Mouse (Mus musculus) heart, adult 18-20 months (tissue): Measurements from ENCODE around the gene Acsl5. TPM values are rescaled to one million over a fixed set of nuclear protein-coding genes. Genes with fewer than 3 reads are reported as not detected.

Experiments used
- DNase-seq, 2 experiments: peaks; one replicate each; pipeline ENCODE4 v3.0.0; 2021 to 2022; ENCODE audit warnings: mixed read lengths in 1 of 2
- total RNA-seq, 2 experiments: library from RNA; stranded (reverse); gene quantifications; 2 replicates each; pipeline ENCODE4 v1.2.3; 2021

Acsl5 gene
- total RNA-seq, 2 experiments from 2014 or later, result 11.7 to 33.6 TPM

DNA sequence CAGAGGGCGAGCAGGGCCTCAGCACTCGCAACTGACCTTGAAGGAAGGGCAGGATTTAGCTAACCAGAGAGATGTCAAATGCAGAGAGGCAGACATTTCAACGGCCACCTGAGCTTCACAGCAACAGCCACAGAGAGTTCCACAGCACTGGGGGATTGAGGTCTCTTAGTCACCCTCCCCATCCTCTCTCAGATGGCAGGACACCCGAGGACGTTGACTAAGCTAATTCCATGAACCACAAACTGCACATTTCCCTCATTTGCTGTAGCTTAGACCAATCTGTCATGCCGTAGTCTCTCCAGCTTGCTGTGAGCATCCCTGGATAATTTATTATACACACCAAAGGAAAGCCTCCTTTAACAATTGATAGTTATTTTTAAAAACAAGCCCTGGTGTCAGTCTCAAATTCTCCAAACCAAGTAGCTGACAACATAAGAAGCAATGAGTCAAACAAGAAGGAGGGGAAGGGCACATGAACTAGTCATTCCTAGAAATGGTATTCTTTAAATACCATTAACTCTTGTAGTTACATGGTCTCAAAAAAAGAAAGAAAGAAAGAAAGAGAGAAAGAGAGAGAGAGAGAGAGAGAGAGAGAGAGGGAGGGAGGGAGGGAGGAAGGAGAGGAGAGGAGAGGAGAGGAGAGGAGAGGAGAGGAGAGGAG lies 11.8 kb upstream of the Acsl5 start:
- DNase-seq, result no peak

DNA sequence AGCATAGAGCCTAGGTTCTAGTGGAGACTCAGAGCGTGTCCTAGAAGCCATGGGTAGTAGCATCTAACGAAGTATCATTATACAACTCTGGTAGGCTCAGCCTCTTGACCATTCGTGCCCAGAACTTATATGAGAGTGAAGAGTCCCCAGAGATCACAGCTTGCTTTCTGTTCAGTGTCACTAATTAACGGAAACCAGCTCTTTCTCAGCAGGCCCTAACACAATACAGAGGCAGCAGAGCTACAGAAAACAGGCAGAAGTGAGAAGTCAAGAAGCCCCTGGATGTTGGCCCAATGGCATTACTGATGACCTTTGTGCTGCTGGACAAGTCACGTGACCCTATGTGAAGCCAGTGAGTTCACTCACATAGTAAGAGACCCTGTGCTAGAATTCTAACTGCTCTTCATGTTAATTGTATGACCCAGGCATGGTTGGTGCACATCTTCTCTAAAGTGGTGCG lies 10.5 kb upstream of the Acsl5 start, which contains the start of gene Gucy2g:
Gene Gucy2g, minus strand, starts transcription at position 51 of the 460 bp plus-strand sequence.
- DNase-seq, result peak; percentile 12 to 26

DNA sequence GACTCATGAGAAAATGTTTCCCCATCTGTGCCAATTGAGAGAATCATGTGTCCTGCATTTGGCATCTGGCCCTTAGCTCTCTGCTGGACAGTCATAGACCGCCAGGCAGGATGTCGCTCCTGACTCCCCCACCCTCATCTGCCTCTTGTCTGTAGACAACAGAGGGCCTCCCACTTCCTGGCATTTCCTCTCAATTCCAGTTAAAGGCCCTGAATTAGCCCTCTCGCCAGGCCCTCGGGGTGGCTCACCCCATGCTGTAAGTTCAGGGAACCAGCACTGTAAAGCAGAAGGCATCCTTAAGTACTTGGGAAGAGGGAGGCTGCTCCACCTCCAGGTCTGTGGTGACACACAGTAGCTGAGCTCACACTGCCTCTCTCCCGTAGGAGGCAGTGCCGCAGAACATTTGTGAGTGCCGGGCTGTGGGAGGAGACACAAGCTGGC lies 6.9 kb upstream of the Acsl5 start:
- peak; percentile 71 to 89 for DNase-seq

DNA sequence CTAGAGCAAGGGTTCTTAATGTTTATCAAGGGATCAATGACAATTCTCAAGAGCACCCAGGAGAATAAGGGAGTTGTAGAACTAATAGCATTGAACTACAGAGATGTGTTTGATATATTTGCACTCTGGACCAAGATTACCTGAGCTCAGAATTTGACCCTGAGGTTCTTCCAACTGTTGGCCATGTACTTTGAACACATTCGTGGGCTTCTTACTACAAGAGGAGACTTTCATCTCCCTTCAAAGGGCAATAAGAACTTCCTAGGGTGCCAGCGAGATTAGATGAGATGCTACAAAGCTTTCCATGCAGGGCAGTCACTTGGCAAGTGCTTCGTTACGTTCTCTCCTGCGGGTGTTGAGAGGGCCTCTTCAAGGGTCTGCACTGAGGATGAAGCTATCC lies 4.2 kb upstream of the Acsl5 start:
- no peak for DNase-seq

DNA sequence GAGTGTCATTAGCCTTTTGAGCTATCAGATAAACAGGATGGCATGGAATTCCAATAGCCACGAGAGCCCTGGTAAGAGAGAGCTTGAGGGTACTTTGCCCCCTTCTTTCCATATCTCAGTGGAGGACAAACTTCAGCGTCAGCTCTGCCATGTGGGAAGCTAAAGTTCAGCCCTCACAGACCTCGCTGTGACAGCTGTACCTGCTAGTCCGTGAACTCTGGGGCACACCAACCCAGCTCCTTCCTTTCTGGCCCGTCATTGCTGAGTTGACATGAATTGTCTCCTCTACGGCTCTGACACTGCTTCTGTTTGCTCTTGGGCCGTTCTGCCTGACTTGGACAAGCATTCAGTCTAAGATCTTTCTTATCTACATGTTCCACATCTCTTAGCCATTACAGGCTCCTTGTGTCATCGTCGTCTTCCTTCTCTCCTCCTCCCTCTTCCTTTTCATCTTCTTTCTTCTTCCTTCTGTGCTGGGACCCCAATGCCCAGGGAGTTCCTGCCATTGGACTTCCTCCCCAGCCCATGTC lies 3.7 kb upstream of the Acsl5 start:
- DNase-seq, result no peak

DNA sequence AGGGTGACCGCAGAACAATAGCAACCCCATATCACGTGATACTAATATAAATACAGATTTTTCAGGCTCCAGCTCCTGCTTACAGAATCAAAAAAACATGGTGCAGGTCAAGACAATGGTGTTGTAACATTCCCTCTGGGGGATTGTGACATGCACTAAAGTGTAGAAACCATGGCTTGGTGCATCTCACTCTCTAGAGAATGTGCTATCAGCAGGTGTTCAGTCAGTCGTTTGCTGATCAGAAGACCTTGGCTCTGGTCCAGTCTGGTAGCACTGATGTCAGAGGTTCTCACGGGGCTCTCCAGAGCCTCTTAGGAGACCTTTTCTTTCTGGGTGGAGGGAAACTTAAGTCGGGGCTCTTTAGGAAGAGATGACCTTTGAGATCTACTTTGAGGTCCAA lies 1.3 kb upstream of the Acsl5 start:
- no peak for DNase-seq

DNA sequence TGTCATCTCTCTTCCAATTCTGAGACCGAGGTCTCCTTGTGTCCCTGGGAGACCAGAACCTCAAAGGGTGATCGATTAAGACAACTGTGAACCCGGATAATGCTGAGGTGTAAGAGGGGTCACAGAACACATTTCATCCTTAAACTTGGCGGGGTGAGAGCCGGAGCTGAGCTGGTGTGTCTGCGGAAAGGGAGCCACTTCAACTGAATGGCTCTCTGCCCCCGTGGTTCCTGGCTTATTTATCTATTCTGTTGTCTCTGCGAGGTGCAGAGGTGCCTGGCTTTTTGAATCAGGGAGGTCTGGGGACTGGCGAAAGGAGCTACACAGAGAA lies 1.5 kb downstream of the Acsl5 start:
- no peak for DNase-seq

DNA sequence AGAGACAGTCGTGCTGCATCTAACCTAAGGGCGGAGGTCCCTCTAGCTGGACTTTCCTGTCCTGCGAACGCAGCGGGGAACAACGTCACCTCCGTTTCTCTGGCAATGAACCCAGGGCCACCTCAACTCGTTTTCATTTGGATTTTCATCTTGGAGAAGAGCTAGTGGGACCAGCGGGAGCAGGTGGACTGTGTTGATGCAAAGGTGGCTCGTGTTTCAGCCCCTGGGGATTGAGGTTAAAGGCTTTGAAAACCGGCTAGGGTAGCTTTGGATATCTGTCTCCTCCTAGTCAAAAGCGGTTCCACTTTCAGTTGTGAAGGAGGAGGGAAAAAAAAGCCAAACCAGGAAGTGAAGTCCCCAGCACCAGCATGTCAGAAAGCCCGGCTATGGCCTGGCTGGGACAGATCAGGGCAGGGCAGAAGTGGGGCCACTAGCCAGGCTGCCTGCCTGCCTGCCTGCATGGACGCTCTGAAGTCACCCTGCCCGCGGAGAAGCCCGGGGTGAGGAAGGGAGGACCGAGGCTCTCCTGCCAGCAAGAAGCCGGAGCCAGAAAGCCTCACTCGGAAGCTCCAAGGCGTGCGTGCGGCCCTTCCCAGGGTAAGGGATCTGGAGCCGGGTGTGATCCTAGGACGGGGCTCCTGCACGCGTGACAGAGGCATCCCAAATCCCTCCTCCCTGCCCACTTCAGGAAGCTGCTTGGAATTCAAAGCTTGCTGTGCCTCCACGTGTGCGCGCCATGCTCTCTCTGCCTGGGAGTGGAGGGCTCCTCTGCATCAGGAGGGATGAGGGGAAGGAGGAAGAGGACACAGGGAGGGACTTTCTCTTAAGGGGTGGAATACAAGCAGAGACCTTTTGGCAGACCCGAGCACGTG lies 2.1 kb downstream of the Acsl5 start:
- peak; percentile 84 to 85 for DNase-seq

DNA sequence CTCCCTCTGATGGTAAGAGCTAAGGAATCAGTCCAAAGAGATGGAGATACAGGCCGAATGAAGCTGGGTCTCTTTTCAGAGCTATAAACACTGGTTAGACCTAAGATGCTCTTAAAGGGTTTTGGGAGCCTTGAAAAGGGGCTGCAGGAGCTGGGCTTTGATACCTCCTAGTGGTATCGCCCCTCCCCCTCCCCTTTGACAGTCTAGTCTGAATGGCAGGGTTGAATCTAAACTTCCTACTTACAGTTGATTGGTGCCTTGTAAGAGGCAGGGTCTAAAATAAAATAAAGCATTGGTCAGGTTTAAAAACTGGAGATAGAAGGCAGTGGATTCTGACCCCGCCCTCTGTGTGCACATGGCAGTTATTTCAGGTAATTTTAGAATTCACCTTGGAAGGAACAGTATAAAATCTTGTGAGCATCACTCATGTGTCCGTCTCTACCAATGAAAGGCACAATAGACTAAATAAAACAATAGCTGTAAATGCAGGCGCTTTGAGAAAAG lies 2.8 kb downstream of the Acsl5 start:
- no peak for DNase-seq

DNA sequence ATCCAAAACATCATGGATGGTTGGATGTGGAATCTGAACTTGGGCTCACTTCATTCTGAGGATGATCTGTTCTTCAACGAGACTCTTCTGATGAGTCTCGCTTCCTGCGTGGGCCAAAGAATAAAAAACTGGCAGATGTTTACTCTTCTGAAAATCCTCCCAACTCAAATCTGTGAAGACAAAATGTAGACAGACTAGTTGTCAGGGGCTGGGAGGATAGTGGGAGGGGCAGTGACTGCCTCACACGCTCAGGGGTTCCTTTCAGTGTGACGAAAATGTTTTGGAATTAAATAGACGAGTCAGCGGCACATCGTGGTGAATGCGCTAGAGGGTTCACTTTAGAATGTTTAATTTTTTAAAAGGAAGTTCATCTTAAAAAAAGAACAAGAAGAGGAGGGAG lies 4.4 kb downstream of the Acsl5 start:
- DNase-seq, result no peak

DNA sequence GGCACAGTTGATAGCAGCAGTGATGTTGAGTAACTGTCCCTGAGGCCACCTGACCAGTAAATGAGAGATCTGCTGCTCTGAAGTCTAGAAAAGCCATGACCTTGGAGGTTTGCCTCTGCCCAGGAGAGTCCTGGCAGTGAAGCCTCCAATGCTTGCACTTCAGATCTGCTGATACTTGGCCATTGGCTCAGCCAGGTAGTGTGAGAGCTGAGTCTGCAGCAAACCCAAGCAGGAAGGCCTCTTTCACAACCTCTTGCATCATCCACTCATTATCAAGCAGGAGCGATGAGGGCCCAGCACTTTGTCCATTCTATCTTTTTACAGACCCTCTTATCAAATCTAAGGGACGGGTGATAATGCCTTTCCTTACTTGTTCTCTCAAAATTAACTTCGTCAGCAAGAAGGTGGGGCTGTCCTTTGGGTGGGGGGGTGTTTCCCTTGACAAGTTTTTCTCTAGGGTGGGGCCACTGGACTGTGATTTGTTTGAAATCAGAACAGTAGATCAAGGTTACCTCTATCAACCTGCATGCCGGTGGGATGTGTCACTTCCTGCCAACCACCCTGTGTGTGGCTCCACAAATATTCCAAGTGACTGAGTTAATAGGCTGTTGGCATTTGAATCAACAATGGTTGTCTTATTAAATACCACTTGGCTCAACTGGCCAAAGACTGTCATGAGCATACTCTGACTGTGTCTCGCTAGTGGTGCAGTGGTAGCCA lies 6.1 kb downstream of the Acsl5 start:
- DNase-seq, result no peak

DNA sequence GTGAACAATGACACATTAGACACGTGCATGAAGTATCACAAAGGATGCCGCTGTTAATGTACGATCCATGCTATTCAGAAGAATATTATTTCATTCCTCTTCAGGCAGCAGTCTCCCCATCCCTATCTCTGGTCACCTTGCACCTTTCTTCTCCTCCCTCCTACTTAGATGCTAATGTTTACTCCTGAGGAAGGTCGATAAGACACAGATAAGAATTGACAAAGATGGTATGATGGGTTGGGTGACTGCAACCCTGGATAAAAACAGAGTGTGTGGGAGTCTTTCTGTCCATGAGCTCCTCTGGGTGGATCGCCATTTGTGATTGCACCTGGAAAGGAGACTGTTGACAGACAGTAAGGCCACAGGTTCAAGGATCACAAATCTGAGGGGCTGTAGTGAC lies 6.8 kb downstream of the Acsl5 start:
- DNase-seq, result no peak

DNA sequence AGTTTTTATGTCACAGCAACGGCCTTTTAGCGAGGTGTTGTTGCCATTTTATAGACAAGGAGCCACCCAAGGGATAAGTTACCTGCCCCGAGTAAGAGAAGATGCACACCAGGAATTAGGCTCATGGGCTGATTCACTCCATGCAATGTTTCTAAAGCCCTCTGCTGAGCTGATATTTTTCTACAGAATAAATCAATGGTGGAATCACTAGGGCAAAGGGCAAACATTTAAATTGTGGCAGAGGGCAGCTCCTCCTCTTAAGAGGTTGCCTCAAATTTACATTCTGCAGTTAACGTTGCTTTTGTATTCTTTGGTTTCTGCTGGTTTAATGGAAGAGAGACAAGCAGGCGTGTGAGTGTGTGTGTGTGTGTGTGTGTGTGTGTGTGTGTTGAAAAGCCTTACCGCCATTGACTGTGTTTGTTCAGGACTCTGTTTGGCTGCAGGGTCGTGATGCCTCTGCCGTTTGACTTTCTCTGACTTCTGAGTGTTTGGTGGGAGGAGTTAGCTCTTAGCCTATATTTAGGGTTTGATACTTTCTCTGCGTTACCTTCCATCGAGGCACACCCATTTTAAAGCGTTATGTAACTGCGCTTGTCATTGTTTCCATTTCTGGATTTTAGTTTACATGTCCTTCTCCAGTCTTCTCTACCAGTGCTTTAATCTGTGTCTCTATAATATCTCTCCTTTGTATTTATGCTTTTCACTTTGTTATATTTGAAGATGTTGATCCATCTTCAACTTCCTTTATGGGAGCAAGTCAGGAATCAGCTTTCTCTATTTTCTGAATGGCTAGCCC lies 8.8 kb downstream of the Acsl5 start:
- DNase-seq, result no peak

DNA sequence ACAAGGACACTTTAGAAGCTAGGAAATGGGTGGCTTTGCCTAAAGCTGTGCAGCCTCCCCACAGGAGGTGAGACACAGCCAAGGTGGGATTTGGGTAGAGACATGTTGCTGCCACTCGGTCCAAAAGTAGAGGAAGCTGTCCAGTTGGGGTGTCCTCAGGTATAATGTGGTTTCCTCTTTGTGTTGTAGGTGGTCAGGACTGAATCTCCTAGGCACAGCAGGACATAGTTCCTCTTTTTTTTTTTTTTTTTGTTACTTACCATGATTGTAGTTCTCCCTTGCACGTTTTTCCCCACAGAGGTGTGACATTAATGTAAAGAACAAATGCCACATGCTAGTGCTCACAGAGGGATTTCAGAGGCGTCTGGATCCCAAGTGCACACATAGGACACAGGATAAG lies 13.5 kb downstream of the Acsl5 start:
- DNase-seq, result no peak

DNA sequence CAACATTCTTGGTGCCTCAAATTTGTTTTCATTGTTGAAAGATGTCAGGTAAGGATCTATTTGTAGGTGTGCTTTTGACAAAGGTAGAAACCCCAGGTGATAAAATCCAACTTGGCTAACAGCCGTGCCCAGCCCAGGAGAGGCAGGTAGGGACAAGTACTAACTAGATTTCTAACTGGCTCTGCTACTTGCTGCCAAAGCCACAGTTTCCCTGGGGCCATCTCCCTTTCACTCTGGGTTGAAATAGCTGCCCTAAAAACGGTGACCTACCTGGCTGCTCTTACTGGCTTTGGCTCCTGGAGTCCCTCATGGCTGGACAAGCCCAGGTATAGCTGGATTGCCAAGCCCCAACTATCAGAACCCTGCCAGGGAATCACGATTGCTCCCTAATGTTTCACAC lies 15.0 kb downstream of the Acsl5 start:
- DNase-seq, result no peak

DNA sequence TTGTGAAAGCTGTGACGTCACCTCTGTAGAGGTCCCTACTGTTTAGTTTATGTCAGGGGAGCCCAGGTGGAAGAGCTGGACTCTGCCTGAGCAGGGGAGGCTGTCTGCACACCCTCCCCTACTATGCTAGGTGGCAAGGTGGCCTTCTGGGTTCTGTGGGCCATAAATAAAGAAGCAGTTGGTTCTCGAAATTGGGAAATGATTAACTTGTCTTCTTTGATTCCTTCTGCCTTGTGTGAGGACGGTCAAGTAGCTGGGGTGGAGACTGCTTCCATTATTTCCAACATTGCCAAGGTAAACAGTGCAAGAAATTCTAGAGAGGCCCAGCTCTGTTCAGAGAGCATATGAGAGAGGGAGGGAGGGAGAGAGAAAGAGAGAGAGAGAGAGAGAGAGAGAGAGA lies 16.4 kb downstream of the Acsl5 start:
- no peak for DNase-seq

DNA sequence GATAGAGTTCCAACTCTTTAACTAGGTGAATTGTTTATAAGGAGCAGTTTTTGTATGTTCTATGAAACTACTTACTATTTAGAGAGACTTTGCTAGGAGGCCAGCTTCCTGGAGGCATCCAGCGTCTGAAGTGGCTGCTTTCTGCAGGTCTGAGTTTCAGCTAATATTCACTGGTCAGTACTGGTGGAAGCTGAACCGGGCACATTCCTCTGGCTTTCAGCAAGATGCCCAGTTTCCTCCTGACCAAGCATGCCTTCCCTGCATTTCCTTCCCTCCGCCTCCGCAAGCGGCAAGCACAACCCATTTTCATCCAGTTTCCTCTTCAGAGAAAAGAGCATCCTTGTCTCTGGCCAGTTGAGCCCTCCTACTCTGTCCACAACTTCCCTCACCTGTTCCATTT lies 17.3 kb downstream of the Acsl5 start:
- DNase-seq, result no peak

DNA sequence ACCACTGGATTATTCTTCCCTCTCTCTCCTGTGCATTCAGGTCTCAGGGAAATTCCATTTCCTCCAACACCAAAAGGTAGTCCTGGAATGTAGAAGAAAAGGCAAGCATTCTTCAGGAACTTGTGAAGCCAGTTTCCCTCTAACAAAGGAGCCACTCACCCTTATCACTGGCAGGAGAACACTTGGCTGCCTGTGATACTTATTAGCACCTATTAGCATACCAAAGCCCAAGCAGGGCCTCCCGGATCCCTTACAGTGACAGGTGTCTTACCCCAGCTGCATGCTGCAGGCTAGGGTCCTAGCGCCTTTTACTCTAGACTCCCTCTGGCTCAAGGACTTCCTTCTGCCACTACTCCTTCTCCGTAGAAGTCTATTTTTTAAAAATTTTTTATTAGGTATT lies 19.7 kb downstream of the Acsl5 start:
- no peak for DNase-seq

DNA sequence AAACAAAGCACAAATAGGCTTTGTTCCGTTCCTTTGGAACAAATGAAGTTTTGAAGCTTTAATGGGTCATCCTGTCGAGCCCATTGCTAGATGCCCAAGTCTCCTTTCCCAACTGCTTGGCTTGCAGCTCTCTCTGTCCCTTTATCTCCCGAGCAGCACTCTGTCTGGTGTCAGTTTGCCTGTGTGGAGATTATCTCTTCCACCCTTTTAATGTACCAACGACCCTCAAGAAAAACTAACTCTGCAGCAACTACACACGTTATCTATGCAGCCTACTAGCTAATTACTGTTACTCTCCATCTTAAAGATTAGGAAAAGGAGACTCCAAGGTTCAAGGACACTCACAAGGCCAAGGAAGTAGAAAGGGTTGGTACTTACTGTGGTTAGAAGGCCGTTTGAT lies 21.6 kb downstream of the Acsl5 start:
- no peak for DNase-seq

DNA sequence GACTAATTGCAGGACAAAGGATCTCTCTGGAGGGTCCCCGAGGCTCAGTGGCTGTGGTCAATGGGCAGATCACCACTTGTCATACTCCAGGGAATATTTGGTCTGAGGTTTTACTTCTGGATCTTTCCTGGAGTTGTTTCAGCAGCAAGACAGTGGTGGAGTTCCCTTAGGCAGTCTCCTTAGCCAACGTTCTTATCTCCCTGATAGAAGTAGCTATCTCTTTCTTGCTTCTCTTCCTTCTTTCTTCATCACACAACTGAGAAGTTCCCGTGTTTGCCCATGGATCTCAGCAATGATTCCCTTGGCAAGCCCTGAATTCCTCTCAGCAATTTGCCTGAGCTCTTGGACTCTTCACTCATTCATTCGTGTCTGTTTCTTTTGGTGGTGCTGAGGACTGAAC lies 24.4 kb downstream of the Acsl5 start:
- DNase-seq, result no peak

DNA sequence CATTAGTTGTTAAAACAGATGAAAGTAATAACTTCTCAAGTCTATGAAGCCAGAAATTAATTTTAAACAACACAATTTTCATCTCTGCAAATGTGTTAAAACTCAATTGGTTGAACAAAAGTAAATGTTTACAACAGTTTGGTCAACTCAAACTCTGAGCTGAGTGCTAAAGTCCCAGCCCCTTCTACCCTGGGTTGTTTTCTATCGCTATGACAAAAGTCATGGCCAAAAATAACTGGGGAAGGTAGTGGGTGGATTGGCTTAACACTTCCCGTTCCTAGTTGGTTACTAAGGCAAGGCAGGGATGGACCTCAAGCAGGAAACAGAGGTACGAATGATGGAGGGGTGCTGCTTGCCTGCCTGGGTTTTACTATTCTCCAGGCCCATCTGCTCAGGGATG lies 25.0 kb downstream of the Acsl5 start:
- no peak for DNase-seq

DNA sequence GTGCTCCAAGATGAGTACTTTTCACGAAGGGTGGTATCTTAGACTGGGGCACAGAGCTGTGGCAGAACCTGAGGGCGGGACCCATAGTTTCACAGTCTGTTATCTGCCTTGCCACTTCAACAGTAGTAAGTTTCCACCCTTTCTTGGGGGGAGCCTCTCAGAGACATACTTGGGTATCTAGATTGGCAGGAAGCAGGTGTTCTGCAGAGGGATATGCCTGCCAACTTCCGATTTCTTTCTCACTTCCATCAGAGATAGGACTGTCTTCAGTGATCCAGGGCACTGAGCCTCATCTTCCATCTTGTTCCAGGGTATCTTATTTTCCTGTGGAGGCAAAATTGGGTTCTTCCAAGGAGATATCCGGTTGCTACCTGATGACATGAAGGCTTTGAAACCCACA lies 32.4 kb downstream of the Acsl5 start:
- DNase-seq, result no peak
